Mouse (Mus musculus) kidney, embryonic 14.5 days (tissue): ENCODE data around the gene Nrxn1. TPM values are rescaled to one million over a fixed set of nuclear protein-coding genes. Genes with fewer than 3 reads are reported as not detected.

Experiments used
- ATAC-seq: fragments of 200-750 bp; cut with Nextera tagmentation; 2 replicates; pipeline ENCODE4 v1.8.0; 2017; ENCODE audit warnings: moderate number of reproducible peaks, mild to moderate bottlenecking, moderate TSS enrichment, moderate library complexity; ENCODE audit not compliant: low FRiP score, low TSS enrichment
- H3K27ac ChIP-seq: fragments of 300-500 bp; sonication (generic); 2 replicates; pipeline ENCODE4 v1.5.1; 2014; ENCODE audit warnings: low read depth, mild to moderate bottlenecking, low read length, moderate library complexity, mixed read lengths
- H3K27me3 ChIP-seq: fragments of 300-500 bp; sonication (generic); 2 replicates; pipeline ENCODE4 v1.6.1; 2014; ENCODE audit warnings: mild to moderate bottlenecking, low read length; ENCODE audit not compliant: control insufficient read depth, insufficient read depth
- H3K36me3 ChIP-seq: fragments of 300-500 bp; sonication (generic); 2 replicates; pipeline ENCODE4 v1.6.1; 2014; ENCODE audit warnings: low read length, mixed read lengths; ENCODE audit not compliant: control insufficient read depth, insufficient read depth
- H3K4me1 ChIP-seq: fragments of 300-500 bp; sonication (generic); 2 replicates; pipeline ENCODE4 v1.6.1; 2014; ENCODE audit warnings: low read length, mixed read lengths; ENCODE audit not compliant: control insufficient read depth, insufficient read depth
- H3K4me2 ChIP-seq: fragments of 300-500 bp; sonication (generic); replicated peaks from 2 replicates; pipeline ENCODE4 v1.6.1; 2014; ENCODE audit warnings: low read depth, mild to moderate bottlenecking, low read length
- H3K4me3 ChIP-seq: fragments of 300-500 bp; sonication (generic); 2 replicates; pipeline ENCODE4 v1.5.1; 2014; ENCODE audit warnings: mild to moderate bottlenecking, low read length
- H3K9ac ChIP-seq: fragments of 300-500 bp; sonication (generic); 2 replicates; pipeline ENCODE4 v1.6.1; 2014; ENCODE audit warnings: low read depth, mild to moderate bottlenecking, low read length, moderate library complexity
- H3K9me3 ChIP-seq: fragments of 300-500 bp; sonication (generic); 2 replicates; pipeline ENCODE4 v1.6.1; 2016; ENCODE audit warnings: low read length; ENCODE audit not compliant: control insufficient read depth
- WGBS: fragments of 180-500 bp; shearing (Covaris S2); extraction: QIAGEN DNeasy Blood & Tissue Kit; methylation state at CpG from one replicate; pipeline ENCODE4 v1.1.7; 2014; 5-methylcytosine and 5-hydroxymethylcytosine counted together
- polyA plus RNA-seq: library from polyadenylated mRNA; unstranded; fragments of >200 nt; fragmentation: Nextera tagmentation; extraction: Ambion mirVana; gene quantifications from 2 replicates; pipeline ENCODE4 v1.2.1, GENCODE M21; 2014

The Nrxn1 gene
- polyA plus RNA-seq, 1 experiment from 2014 or later = 10.1 TPM

- Histone ChIP-seq H3K4me2 (no peak overlapping the region), H3K4me3 (no peak overlapping the region), H3K27me3 (no peaks in the 10 kb centered on the region), H3K36me3 (no peaks in the 10 kb centered on the region), H3K9me3 (no peaks in the 10 kb centered on the region), H3K4me1 (no peaks in the 10 kb centered on the region), H3K9ac (no peak overlapping the region), H3K27ac (no peak overlapping the region)
- ATAC-seq = no peak
- 30% methylated on average over 2 of the region's 2 CpGs for WGBS
Measured at GRCm38 (mm10) chr17:90569877-90570276, 523.0 kb downstream of the Nrxn1 start.

- H3K4me2 ChIP-seq = no peak overlapping the region
- H3K9ac ChIP-seq = no peak overlapping the region
- ATAC-seq = no peak
- no peaks in the 10 kb centered on the region for H3K36me3 ChIP-seq
- no peak overlapping the region for H3K27ac ChIP-seq
- H3K4me3 ChIP-seq = no peak overlapping the region
- 81% methylated on average over 2 of the region's 2 CpGs for WGBS
- H3K9me3 ChIP-seq = no peaks in the 10 kb centered on the region
- no peaks in the 10 kb centered on the region for H3K27me3 ChIP-seq
- no peaks in the 10 kb centered on the region for H3K4me1 ChIP-seq
Measured at GRCm38 (mm10) chr17:90565186-90565585, 527.7 kb downstream of the Nrxn1 start.

GRCm38 (mm10) chr17:90556376-90556775, 536.5 kb downstream of the Nrxn1 start:
- no peaks in the 10 kb centered on the region for H3K9me3 ChIP-seq
- H3K27ac ChIP-seq = no peak overlapping the region
- H3K4me1 ChIP-seq = no peaks in the 10 kb centered on the region
- no peak overlapping the region for H3K4me3 ChIP-seq
- H3K36me3 ChIP-seq = no peaks in the 10 kb centered on the region
- ATAC-seq = peak; percentile 85; the same call in 1 of the 2 replicates
- H3K4me2 ChIP-seq = no peak overlapping the region
- no peaks in the 10 kb centered on the region for H3K27me3 ChIP-seq
- no peak overlapping the region for H3K9ac ChIP-seq

- 81% methylated on average over 4 of the region's 4 CpGs for WGBS
- no peaks in the 10 kb centered on the region for H3K36me3 ChIP-seq
- H3K27me3 ChIP-seq = no peaks in the 10 kb centered on the region
- H3K9ac ChIP-seq = no peak overlapping the region
- no peak for ATAC-seq
- no peak overlapping the region for H3K4me2 ChIP-seq
- no peaks in the 10 kb centered on the region for H3K9me3 ChIP-seq
- no peak overlapping the region for H3K27ac ChIP-seq
- H3K4me3 ChIP-seq = no peak overlapping the region
- H3K4me1 ChIP-seq = no peaks in the 10 kb centered on the region
Measured at GRCm38 (mm10) chr17:90550415-90550814, 542.5 kb downstream of the Nrxn1 start.

GRCm38 (mm10) chr17:90546806-90547205, 546.1 kb downstream of the Nrxn1 start:
- H3K4me3 ChIP-seq = no peak overlapping the region
- no peak overlapping the region for H3K27ac ChIP-seq
- no peak for ATAC-seq
- WGBS = 85% methylated on average over 4 of the region's 4 CpGs
- H3K36me3 ChIP-seq = no peaks in the 10 kb centered on the region
- H3K27me3 ChIP-seq = no peaks in the 10 kb centered on the region
- no peaks in the 10 kb centered on the region for H3K4me1 ChIP-seq
- no peak overlapping the region for H3K4me2 ChIP-seq
- no peaks in the 10 kb centered on the region for H3K9me3 ChIP-seq
- no peak overlapping the region for H3K9ac ChIP-seq

- Histone ChIP-seq H3K36me3 (no peaks in the 10 kb centered on the region), H3K9me3 (no peaks in the 10 kb centered on the region), H3K4me3 (no peak overlapping the region), H3K27ac (no peak overlapping the region), H3K4me1 (no peaks in the 10 kb centered on the region), H3K9ac (no peak overlapping the region), H3K4me2 (no peak overlapping the region), H3K27me3 (no peaks in the 10 kb centered on the region)
- ATAC-seq = no peak
- 68% methylated on average over 8 of the region's 8 CpGs for WGBS
Measured at GRCm38 (mm10) chr17:90544639-90545259, 548.1 kb downstream of the Nrxn1 start.

- Histone ChIP-seq H3K9ac (no peak overlapping the region), H3K27me3 (no peaks in the 10 kb centered on the region), H3K4me1 (no peaks in the 10 kb centered on the region), H3K36me3 (no peaks in the 10 kb centered on the region), H3K9me3 (no peaks in the 10 kb centered on the region), H3K4me3 (no peak overlapping the region), H3K4me2 (no peak overlapping the region), H3K27ac (no peak overlapping the region)
- peak; percentile 20; the same call in 1 of the 2 replicates for ATAC-seq
- 49% methylated on average over 4 of the region's 4 CpGs for WGBS
Measured at GRCm38 (mm10) chr17:90543986-90544638, 548.8 kb downstream of the Nrxn1 start.

GRCm38 (mm10) chr17:90531443-90531842, 561.4 kb downstream of the Nrxn1 start:
- H3K27ac ChIP-seq = no peak overlapping the region
- H3K9me3 ChIP-seq = no peaks in the 10 kb centered on the region
- 87% methylated on average over 2 of the region's 2 CpGs for WGBS
- H3K4me3 ChIP-seq = no peak overlapping the region
- no peaks in the 10 kb centered on the region for H3K27me3 ChIP-seq
- H3K4me1 ChIP-seq = no peaks in the 10 kb centered on the region
- H3K36me3 ChIP-seq = no peaks in the 10 kb centered on the region
- ATAC-seq = no peak
- no peak overlapping the region for H3K9ac ChIP-seq
- no peak overlapping the region for H3K4me2 ChIP-seq

- 70% methylated on average over 2 of the region's 2 CpGs for WGBS
- ATAC-seq = no peak
- H3K27ac ChIP-seq = no peak overlapping the region
Measured at GRCm38 (mm10) chr17:90506026-90506425, 586.8 kb downstream of the Nrxn1 start.

More at GRCm38 (mm10) chr17:90506026-90506425, 586.8 kb downstream of the Nrxn1 start:
- Histone ChIP-seq H3K4me3 (no peak overlapping the region), H3K27me3 (no peaks in the 10 kb centered on the region), H3K9me3 (no peaks in the 10 kb centered on the region), H3K36me3 (no peaks in the 10 kb centered on the region), H3K4me2 (no peak overlapping the region), H3K9ac (no peak overlapping the region), H3K4me1 (no peaks in the 10 kb centered on the region)
